Mouse (Mus musculus) cerebellum, adult 11-12 months (tissue): ENCODE measurements around the gene Zfp160.
"Not testable (repeated sequence)": the region's sequence is repeated elsewhere in the genome, so short reads cannot be mapped to it uniquely, and the experiment has no call there.

ENCODE experiments used
- DNase-seq: peaks from one replicate; pipeline ENCODE4 v3.0.0; 2022

The Zfp160 gene

GRCm38 (mm10) chr17:21008382-21009331, at the start of gene Zfp160:
TSS of gene Zfp160 (plus strand) at chr17:21008903.
- DNase-seq = peak; percentile 86

- no peak for DNase-seq
Measured at GRCm38 (mm10) chr17:20960386-20960785, 48.3 kb upstream of the Zfp160 start.

- DNase-seq = no peak
Measured at GRCm38 (mm10) chr17:20965421-20965820, 43.3 kb upstream of the Zfp160 start.

GRCm38 (mm10) chr17:20966681-20967080, 42.0 kb upstream of the Zfp160 start:
- no peak for DNase-seq

- no peak for DNase-seq
Measured at GRCm38 (mm10) chr17:20993716-20994115, 15.0 kb upstream of the Zfp160 start.

- DNase-seq = no peak
Measured at GRCm38 (mm10) chr17:20996364-20996763, 12.3 kb upstream of the Zfp160 start, which contains the start of gene Vmn1r233. TSS of gene Vmn1r233 (minus strand) at chr17:20996464.

GRCm38 (mm10) chr17:21009726-21010125, 1.0 kb downstream of the Zfp160 start:
- DNase-seq = no peak

- DNase-seq = no peak
Measured at GRCm38 (mm10) chr17:21018410-21019080, 9.8 kb downstream of the Zfp160 start.

GRCm38 (mm10) chr17:21048020-21048419, 39.3 kb downstream of the Zfp160 start:
- not testable (repeated sequence) for DNase-seq

- no peak for DNase-seq
Measured at GRCm38 (mm10) chr17:21050901-21051300, 42.2 kb downstream of the Zfp160 start.

- DNase-seq = not testable (repeated sequence)
Measured at GRCm38 (mm10) chr17:21051341-21051740, 42.6 kb downstream of the Zfp160 start.

GRCm38 (mm10) chr17:21051919-21052318, 43.2 kb downstream of the Zfp160 start:
- DNase-seq = not testable (repeated sequence)

- DNase-seq = no peak
Measured at GRCm38 (mm10) chr17:21053267-21053666, 44.6 kb downstream of the Zfp160 start.

- DNase-seq = not testable (repeated sequence)
Measured at GRCm38 (mm10) chr17:21055111-21055510, 46.4 kb downstream of the Zfp160 start.

- DNase-seq = no peak
Measured at GRCm38 (mm10) chr17:21065501-21065900, 56.8 kb downstream of the Zfp160 start.

- DNase-seq = no peak
Measured at GRCm38 (mm10) chr17:21067036-21067435, 58.3 kb downstream of the Zfp160 start.

- DNase-seq = not testable (repeated sequence)
Measured at GRCm38 (mm10) chr17:21069443-21069842, 60.7 kb downstream of the Zfp160 start.

GRCm38 (mm10) chr17:21070971-21071370, 62.3 kb downstream of the Zfp160 start:
- not testable (repeated sequence) for DNase-seq
